Mouse (Mus musculus) thymus, adult 2 months (tissue): ENCODE measurements around the gene Gm11011.

Experiments
- CTCF ChIP-seq: fragments of 200-500 bp; IDR thresholded peaks from 2 replicates; pipeline ENCODE4 v1.5.1; 2012; ENCODE audit warnings: mild to moderate bottlenecking, control low read depth, low read length, moderate library complexity, borderline replicate concordance; ENCODE audit not compliant: control insufficient read depth, poor library complexity, insufficient read depth; ENCODE audit errors: extremely low read depth
- POLR2A ChIP-seq: fragments of 200-500 bp; IDR thresholded peaks from 2 replicates; pipeline ENCODE4 v1.6.1; 2012; ENCODE audit warnings: mild to moderate bottlenecking, low read length, control low read depth, moderate library complexity; ENCODE audit not compliant: control insufficient read depth, poor library complexity, insufficient read depth; ENCODE audit errors: extremely low read depth

- TF ChIP-seq POLR2A (no peak), CTCF (no peak)
Observed at GRCm38 (mm10) chr2:169630070-169630469, 42.5 kb upstream of the Gm11011 start.
